Mouse (Mus musculus) intestine, embryonic 15.5 days (tissue): Measurements from ENCODE around the gene N4bp3. TPM values are rescaled to one million over a fixed set of nuclear protein-coding genes. Genes with fewer than 3 reads are reported as not detected.
"Not testable (repeated sequence)": the region's sequence is repeated elsewhere in the genome, so short reads cannot be mapped to it uniquely, and the experiment has no call there.

Source experiments
- ATAC-seq: fragments of 200-750 bp; cut with Nextera tagmentation; 2 replicates; pipeline ENCODE4 v1.8.0; 2017; ENCODE audit warnings: moderate TSS enrichment, moderate library complexity
- H3K27ac ChIP-seq: fragments of 300-500 bp; sonication (generic); 2 replicates; pipeline ENCODE4 v1.5.1; 2015; ENCODE audit warnings: mild to moderate bottlenecking, inconsistent platforms
- H3K27me3 ChIP-seq: fragments of 300-500 bp; sonication (generic); replicated peaks from 2 replicates; pipeline ENCODE4 v1.6.1; 2015; ENCODE audit warnings: inconsistent platforms
- H3K36me3 ChIP-seq: fragments of 300-500 bp; sonication (generic); 2 replicates; pipeline ENCODE4 v1.6.1; 2015; ENCODE audit warnings: inconsistent platforms
- H3K4me1 ChIP-seq: fragments of 300-500 bp; sonication (generic); replicated peaks from 2 replicates; pipeline ENCODE4 v1.6.1; 2015; ENCODE audit warnings: inconsistent platforms
- H3K4me2 ChIP-seq: fragments of 300-500 bp; sonication (generic); replicated peaks from 2 replicates; pipeline ENCODE4 v1.6.1; 2015; ENCODE audit warnings: mild to moderate bottlenecking, inconsistent platforms
- H3K4me3 ChIP-seq: fragments of 300-500 bp; sonication (generic); replicated peaks from 2 replicates; pipeline ENCODE4 v1.5.1; 2015; ENCODE audit warnings: inconsistent platforms
- H3K9ac ChIP-seq: fragments of 300-500 bp; sonication (generic); 2 replicates; pipeline ENCODE4 v1.6.1; 2015; ENCODE audit warnings: inconsistent platforms
- H3K9me3 ChIP-seq: fragments of 300-500 bp; sonication (generic); 2 replicates; pipeline ENCODE4 v1.6.1; 2016; ENCODE audit warnings: inconsistent platforms
- WGBS: fragments of 180-500 bp; shearing (Covaris S2); methylation state at CpG from one replicate; pipeline ENCODE4 v1.1.7; 2015; 5-methylcytosine and 5-hydroxymethylcytosine counted together
- polyA plus RNA-seq: library from polyadenylated mRNA; unstranded; fragments of >200 nt; fragmentation: Nextera tagmentation; extraction: Ambion mirVana; gene quantifications from 2 replicates; pipeline ENCODE4 v1.2.1, GENCODE M21; 2015

The N4bp3 gene
- polyA plus RNA-seq, 1 experiment from 2014 or later = 17.6 TPM

DNA sequence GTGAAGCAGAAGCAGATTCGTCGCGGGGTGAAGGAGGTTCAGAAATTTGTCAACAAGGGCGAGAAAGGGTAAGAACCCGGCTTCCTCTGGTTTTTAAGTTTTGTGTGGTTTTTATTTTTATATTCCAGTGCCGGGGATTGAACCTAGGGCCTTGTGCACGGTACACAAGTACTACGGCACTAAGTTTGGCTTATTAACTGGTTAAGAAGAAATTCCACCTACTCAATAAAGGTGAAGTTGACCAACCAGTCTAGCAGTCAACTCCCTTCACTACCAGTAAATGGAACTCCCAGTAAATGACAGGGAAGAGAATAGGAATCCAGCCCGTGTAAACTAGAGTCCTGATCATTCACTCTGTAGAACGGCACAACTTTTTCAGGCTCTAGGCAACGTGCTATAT, 30.6 kb downstream of the N4bp3 start:
- Histone ChIP-seq H3K9me3 (no peaks in the 10 kb centered on the region), H3K27me3 (no peaks in the 10 kb centered on the region), H3K27ac (peak overlapping the region; percentile 63; the same call in 1 of the 2 replicates), H3K4me1 (peaks cover 14% of the 10 kb centered on the region), H3K36me3 (peaks cover 24% of the 10 kb centered on the region), H3K9ac (peak overlapping the region; percentile 65), H3K4me2 (peak overlapping the region; percentile 69), H3K4me3 (peak overlapping the region; percentile 77)
- no peak for ATAC-seq
- WGBS = 1% methylated on average over 11 of the region's 11 CpGs

DNA sequence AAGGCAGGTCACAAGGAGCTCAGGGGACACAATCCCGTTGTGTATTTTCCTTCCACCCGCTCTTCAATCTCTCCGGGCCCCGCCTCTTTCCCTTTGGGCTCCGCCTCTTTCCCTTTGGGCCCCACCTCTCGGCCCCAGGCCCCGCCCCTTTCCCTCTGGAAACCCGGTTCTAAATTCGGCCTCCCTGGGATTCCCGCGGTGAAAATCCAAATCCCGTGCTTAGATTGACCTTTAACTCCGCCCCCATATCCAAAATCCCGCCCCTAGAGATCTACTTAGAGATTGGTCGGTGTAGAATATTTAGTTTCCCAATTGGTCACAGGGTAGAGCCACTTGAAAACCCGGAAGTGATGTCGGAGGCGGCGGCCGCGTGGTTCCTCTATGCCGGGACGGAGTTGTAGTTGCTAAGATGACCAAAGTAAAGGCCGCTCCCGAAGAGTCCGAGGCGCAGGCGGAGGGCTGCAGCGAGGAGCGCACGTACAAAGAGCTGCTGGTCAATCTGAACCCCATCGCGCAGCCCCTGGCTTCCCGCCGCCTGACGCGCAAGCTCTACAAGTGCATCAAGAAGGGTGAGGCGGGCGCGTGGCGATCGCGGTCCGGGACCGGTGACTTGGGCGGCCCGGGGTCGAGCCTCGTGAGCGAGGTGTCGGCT, 31.1 kb downstream of the N4bp3 start, which contains the start of gene Nhp2:
Gene Nhp2 (plus strand): TSS at position 327 of the 652 bp plus-strand sequence.
- WGBS = under 1% methylated on average over 51 of the region's 51 CpGs

DNA sequence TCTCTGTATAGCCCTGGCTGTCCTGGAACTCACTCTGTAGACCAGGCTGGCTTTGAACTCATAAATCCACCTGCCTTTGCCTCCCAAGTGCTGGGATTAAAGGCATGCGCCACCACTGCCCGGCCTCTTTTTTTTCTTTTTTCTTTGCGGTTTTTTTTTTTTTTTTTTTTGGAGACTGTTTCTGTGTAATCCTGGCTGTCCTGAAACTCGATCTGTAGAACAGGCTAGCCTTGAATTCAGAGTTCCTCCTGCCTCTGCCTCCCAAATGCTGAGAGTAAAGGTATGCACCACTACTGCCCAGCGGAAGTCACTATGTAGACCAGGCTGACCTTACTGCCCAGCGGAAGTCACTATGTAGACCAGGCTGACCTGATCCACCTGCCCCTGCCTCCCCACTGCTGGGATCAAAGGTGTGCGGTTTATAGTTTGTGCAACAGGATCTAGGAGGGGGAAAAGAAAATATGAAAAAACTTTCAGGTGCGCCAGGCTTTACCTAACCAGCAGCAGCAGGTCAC, 31.7 kb downstream of the N4bp3 start:
- Histone ChIP-seq H3K27ac (0 out of 2 replicates have a peak overlapping the region, but pooled peaks have one; percentile 4), H3K4me3 (peak overlapping the region; percentile 77), H3K36me3 (peaks cover 16% of the 10 kb centered on the region), H3K27me3 (no peaks in the 10 kb centered on the region), H3K9me3 (no peaks in the 10 kb centered on the region), H3K4me2 (peak overlapping the region; percentile 69), H3K4me1 (peaks cover 21% of the 10 kb centered on the region), H3K9ac (no peak overlapping the region)
- 43% methylated on average over 8 of the region's 8 CpGs for WGBS
- ATAC-seq = peak; percentile 34; the same call in 1 of the 2 replicates

More for the DNA sequence above, 31.1 kb downstream of the N4bp3 start, which contains the start of gene Nhp2:
- H3K27me3 ChIP-seq = no peaks in the 10 kb centered on the region
- H3K9ac ChIP-seq = peak within 1 kb of the TSS; percentile 65
- no peaks in the 10 kb centered on the region for H3K9me3 ChIP-seq
- peak within 1 kb of the TSS; percentile 77 for H3K4me3 ChIP-seq
- H3K4me2 ChIP-seq = peak within 1 kb of the TSS; percentile 69
- peaks cover 19% of the 10 kb centered on the region for H3K4me1 ChIP-seq
- ATAC-seq = peak; percentile 90
- H3K27ac ChIP-seq = peak within 1 kb of the TSS; percentile 63
- H3K36me3 ChIP-seq = peaks cover 20% of the 10 kb centered on the region

DNA sequence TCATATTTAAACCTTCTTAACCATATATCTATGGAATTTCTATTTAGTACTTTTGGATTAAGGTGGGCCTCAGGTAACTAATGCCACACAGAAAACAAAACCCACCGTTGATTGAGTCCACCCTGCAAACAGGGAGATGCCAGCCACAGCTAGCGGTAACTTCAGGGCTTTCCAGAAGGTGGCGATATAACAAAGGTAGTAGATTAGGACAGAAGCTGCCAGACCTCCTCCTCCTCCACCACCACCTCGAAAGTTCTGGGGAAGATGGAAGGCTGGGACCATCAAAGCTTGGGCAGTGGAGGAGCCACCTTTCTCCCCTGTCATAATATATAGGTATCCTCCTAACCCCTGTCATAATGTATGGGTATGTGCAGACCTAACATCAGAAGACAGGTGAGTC, 32.9 kb downstream of the N4bp3 start:
- Histone ChIP-seq H3K4me1 (peaks cover 21% of the 10 kb centered on the region), H3K27me3 (no peaks in the 10 kb centered on the region), H3K4me3 (no peak overlapping the region), H3K27ac (no peak overlapping the region), H3K36me3 (peaks cover 4% of the 10 kb centered on the region; the same call in 1 of the 2 replicates), H3K4me2 (no peak overlapping the region), H3K9ac (no peak overlapping the region), H3K9me3 (no peaks in the 10 kb centered on the region)
- 2% methylated on average over 4 of the region's 4 CpGs for WGBS
- no peak for ATAC-seq

DNA sequence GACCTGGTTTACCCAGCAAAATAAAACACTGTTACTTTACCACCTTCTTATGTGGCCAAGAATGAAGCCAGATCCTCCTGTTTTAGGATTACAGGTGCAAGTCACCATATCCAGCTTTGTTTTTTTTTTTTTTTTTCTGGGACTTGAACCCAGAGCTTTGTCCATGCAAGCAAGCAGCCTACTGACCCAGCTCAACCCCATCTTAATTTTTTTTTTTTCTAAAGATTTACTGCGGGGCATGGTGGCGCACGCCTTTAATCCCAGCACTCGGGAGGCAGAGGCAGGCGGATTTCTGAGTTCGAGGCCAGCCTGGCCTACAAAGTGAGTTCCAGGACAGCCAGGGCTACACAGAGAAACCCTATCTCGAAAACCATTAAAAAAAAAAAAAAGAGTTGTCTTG, 34.5 kb downstream of the N4bp3 start:
- H3K4me1 ChIP-seq = peaks cover 15% of the 10 kb centered on the region
- ATAC-seq, H3K27me3 ChIP-seq, H3K36me3 ChIP-seq, H3K9me3 ChIP-seq, H3K9ac ChIP-seq: not testable (repeated sequence)
- WGBS = 88% methylated on average over 7 of the region's 7 CpGs
- peak overlapping the region; percentile 67 for H3K4me2 ChIP-seq
- peak overlapping the region; percentile 29; the same call in 1 of the 2 replicates for H3K4me3 ChIP-seq
- H3K27ac ChIP-seq = peak overlapping the region; percentile 85

DNA sequence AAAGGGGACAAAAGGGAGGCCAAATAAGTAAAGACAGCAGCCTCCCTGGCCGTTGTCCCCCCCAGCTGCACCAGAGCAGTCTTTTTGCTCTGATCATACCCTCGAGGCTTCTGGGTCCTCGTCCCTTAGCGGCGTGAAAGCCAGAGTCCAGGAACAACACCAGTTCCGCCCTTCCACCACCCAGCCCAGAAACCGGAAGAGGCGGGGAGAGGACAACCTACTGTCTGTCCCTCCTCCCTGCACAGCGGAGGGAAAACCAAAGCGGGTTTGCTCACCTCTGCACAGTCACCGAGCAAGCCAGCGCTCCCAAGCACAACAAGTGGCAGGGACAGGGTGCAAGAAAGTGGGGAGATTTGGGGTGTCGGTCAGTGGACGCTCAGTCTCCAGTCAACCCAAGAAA, 35.0 kb downstream of the N4bp3 start:
- peak overlapping the region; percentile 67 for H3K4me2 ChIP-seq
- peaks cover 13% of the 10 kb centered on the region for H3K4me1 ChIP-seq
- 1% methylated on average over 14 of the region's 14 CpGs for WGBS
- H3K9me3 ChIP-seq = no peaks in the 10 kb centered on the region
- H3K27me3 ChIP-seq = no peaks in the 10 kb centered on the region
- H3K4me3 ChIP-seq = peak overlapping the region; percentile 29
- H3K27ac ChIP-seq = peak overlapping the region; percentile 85
- no peaks in the 10 kb centered on the region for H3K36me3 ChIP-seq
- H3K9ac ChIP-seq = peak overlapping the region; percentile 40
- ATAC-seq = peak; percentile 86

DNA sequence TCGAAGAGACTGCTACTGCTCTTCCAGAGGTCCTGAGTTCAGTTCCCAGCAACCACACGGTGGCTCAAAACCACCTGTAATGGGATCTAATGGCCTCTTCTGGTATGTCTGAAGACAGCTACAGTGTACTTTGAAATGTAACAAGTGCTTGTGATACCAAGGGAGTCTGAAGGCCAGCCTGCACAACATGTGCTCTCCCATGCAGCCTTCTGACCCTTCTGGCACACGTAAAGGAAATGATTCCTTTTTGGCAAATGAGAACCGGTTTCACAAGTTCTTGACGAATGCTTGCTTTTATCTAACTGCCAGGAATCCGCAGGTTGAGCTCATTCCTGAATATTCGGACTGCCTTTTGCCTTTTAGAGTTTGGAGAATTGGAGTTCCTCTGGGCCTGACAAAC, 35.5 kb downstream of the N4bp3 start:
- 24% methylated on average over 7 of the region's 7 CpGs for WGBS
- peak overlapping the region; percentile 29 for H3K4me3 ChIP-seq
- H3K27me3 ChIP-seq = no peaks in the 10 kb centered on the region
- peak overlapping the region; percentile 67 for H3K4me2 ChIP-seq
- ATAC-seq = peak; percentile 61
- no peaks in the 10 kb centered on the region for H3K9me3 ChIP-seq
- peaks cover 9% of the 10 kb centered on the region for H3K4me1 ChIP-seq
- H3K27ac ChIP-seq = peak overlapping the region; percentile 85
- H3K9ac ChIP-seq = peak overlapping the region; percentile 40
- H3K36me3 ChIP-seq = no peaks in the 10 kb centered on the region

DNA sequence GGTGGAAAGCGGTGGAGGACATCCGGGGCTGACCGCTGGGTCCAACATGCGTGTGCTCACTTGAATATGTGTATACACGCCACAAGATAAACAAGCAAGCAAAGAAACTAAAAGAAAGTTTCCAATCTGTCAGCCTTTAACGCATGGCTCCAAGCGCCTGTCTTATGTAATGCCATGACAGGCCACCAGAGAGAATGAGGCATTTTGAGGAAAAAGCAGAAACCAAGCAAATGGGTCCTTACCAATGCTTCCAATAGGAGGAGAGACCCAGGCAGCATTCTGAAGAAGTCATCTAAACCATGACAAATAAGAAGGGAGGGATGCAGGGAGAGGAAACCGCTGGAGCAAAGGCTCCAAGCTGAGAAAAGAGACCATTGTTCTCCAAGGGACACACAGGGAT, 36.4 kb downstream of the N4bp3 start:
- H3K4me1 ChIP-seq = peaks cover 13% of the 10 kb centered on the region
- H3K27ac ChIP-seq = peak overlapping the region; percentile 85; the same call in 1 of the 2 replicates
- no peak overlapping the region for H3K4me2 ChIP-seq
- H3K4me3 ChIP-seq = no peak overlapping the region
- H3K9me3 ChIP-seq = no peaks in the 10 kb centered on the region
- H3K9ac ChIP-seq = no peak overlapping the region
- H3K36me3 ChIP-seq = no peaks in the 10 kb centered on the region
- 75% methylated on average over 8 of the region's 8 CpGs for WGBS
- ATAC-seq = no peak
- no peaks in the 10 kb centered on the region for H3K27me3 ChIP-seq

DNA sequence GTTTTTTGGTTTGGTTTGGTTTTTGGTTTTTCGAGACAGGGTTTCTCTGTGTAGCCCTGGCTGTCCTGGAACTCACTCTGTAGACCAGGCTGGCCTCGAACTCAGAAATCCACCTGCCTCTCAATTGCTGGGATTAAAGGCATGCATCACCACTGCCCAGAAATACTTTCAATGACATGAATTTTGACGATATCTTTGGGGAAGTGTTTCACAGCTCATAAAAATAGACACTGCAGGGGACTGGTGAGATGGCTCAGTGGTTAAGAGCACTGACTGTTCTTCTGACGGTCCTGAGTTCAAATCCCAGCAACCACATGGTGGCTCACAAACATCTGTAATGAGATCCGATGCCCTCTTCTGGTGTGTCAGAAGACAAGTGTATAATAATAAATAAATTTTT, 40.7 kb downstream of the N4bp3 start:
- H3K9me3 ChIP-seq, ATAC-seq, H3K9ac ChIP-seq, H3K27ac ChIP-seq, H3K4me2 ChIP-seq, H3K4me3 ChIP-seq, H3K27me3 ChIP-seq, H3K36me3 ChIP-seq: not testable (repeated sequence)
- 76% methylated on average over 5 of the region's 5 CpGs for WGBS
- peaks cover 16% of the 10 kb centered on the region for H3K4me1 ChIP-seq

DNA sequence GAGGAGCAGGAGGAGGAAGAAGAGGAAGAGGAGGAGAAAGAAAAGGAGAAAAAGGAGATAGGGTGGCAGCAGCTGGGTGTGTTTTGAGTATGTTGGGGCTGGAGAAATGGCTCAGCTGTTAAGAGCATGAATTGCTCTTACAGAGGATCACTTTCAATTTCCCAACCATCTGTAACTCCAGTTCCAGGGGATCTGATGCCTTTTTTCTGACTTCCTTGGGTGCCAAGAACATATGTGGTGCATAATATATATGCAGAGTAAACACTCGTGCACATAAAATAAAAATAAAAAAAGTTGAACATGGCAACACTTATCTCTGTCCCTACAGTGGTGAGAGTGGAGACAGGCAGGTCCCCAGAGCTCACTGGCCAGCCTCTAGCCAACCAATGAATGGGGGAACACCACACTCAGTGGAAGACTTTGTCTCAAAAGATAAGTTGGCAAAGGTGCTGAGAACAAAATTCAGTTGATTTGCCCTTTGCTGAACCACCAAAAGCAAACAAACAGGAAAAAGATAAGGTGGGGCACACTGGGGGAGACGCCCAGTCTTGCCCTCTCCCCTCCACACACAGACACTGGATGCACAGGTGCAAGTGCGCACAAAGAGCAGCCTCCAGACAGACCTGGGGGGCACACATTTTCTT, 41.3 kb downstream of the N4bp3 start:
- WGBS = 73% methylated on average over 3 of the region's 3 CpGs
- Histone ChIP-seq H3K4me2 (no peak overlapping the region), H3K9ac (no peak overlapping the region), H3K9me3 (no peaks in the 10 kb centered on the region), H3K36me3 (peaks cover 4% of the 10 kb centered on the region), H3K4me3 (no peak overlapping the region), H3K27me3 (no peaks in the 10 kb centered on the region), H3K27ac (no peak overlapping the region), H3K4me1 (peaks cover 14% of the 10 kb centered on the region)
- no peak for ATAC-seq

DNA sequence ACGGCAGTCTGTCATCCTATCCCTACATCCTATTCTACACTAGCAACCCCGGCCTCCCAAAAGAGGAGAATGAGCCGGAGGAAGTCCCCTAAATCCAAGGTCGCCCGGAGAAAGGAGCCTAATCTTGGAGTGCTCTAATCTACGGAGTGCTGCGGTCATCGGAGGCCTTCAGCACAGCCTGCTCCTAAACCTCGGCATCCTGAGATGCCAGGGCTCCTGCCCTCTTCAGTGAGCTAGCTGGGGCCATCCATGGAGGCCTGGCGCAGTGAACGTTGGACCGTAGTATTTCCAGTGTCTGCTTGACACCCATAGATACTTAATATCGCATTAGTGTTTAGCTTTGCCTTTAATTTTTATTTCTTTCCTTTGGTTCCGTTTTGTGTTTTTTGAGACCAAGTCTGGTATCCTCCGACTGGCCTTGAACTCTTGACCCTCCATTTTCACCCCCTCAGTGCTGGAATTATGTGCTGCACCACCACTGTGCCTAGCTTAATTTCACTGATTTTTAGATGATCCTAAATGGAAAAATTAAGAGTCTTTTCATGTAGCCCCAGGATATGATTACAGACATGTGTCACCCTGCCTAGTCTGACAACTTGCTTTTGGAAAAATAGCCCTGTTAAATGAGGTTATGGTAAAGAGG, 43.4 kb downstream of the N4bp3 start:
- Histone ChIP-seq H3K4me3 (peak overlapping the region; percentile 95), H3K9ac (peak overlapping the region; percentile 56), H3K36me3 (peaks cover 24% of the 10 kb centered on the region), H3K4me2 (peak overlapping the region; percentile 64), H3K27ac (peak overlapping the region; percentile 77), H3K4me1 (peaks cover 18% of the 10 kb centered on the region), H3K27me3 (no peaks in the 10 kb centered on the region), H3K9me3 (no peaks in the 10 kb centered on the region)
- WGBS = 6% methylated on average over 15 of the region's 15 CpGs
- peak; percentile 55 for ATAC-seq

DNA sequence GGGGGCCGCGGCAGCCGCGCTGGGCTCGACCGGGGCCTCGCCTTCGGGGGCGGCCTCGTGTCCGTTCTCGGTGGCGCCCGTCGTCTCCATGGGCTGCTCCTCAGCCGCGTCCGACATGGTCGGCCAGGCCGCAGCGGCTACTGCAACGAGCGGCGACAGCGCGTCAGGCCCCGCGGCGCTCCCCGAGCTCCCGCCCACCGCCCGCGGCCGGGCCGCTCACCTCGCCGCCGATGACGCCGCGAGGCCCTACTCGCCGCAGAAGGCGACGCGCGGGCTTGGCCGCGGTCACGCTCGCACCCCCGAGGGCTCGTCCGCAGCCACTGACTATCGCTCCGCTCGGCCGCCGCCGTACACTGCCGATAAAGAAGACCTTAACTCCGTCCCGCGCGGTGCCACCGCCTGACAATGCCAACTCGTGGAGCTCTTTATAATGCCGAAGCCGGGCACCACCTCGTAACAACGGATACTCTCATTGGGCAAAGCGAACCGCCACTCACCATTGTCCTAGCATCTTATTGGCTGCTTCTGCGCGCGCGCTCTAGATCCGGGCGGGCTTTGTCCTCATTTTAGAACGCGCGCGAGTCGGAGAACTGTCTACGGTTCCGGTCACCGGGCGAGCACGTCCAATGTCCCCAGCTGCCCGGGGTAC, 44.1 kb downstream of the N4bp3 start, which contains the start of gene Hnrnpab:
Gene Hnrnpab (minus strand): TSS at position 401 of the 649 bp plus-strand sequence.
- peak within 1 kb of the TSS; percentile 92 for H3K27ac ChIP-seq
- peak within 1 kb of the TSS; percentile 99 for H3K9ac ChIP-seq
- H3K36me3 ChIP-seq = peaks cover 30% of the 10 kb centered on the region
- ATAC-seq = peak; percentile 94
- peaks cover 25% of the 10 kb centered on the region for H3K4me1 ChIP-seq
- H3K27me3 ChIP-seq = no peaks in the 10 kb centered on the region
- no peaks in the 10 kb centered on the region for H3K9me3 ChIP-seq
- H3K4me3 ChIP-seq = peak within 1 kb of the TSS; percentile 95
- peak within 1 kb of the TSS; percentile 72 for H3K4me2 ChIP-seq
- under 1% methylated on average over 66 of the region's 91 CpGs for WGBS
